Mouse (Mus musculus): Measurements from ENCODE around the gene Mbtps1. TPM values are rescaled to one million over a fixed set of nuclear protein-coding genes. Genes with fewer than 3 reads are reported as not detected.

Gene Mbtps1
- polyA plus RNA-seq, 2 experiments = 122 to 155 TPM

- DNase-seq (ENCODE audit: low spot score) = no peak
- TF ChIP-seq POLR2A (IDR thresholded peaks at IDR 0.05; ENCODE audit: borderline replicate concordance, extremely low read depth, insufficient read depth, insufficient read length) = no peak
- no peaks in the 10 kb centered on the region for H3K36me3 ChIP-seq (ENCODE audit: control insufficient read depth, insufficient read depth, low read length)
- no peak overlapping the region for H3K4me3 ChIP-seq (replicated peaks; ENCODE audit: low read length)
- H3K4me2 ChIP-seq (replicated peaks; ENCODE audit: low read depth, low read length, severe bottlenecking) = no peak overlapping the region
- no peaks in the 10 kb centered on the region for H3K27me3 ChIP-seq (ENCODE audit: control insufficient read depth, insufficient read depth, low read length)
- ATAC-seq (ENCODE audit: low FRiP score, low read depth) = no peak
- H3K27ac ChIP-seq (replicated peaks; ENCODE audit: low read depth, low read length) = no peak overlapping the region
- H3K9ac ChIP-seq (ENCODE audit: low read depth, low read length, severe bottlenecking) = no peak overlapping the region
- no peaks in the 10 kb centered on the region for H3K9me3 ChIP-seq (ENCODE audit: control insufficient read depth, low read length)
- H3K4me1 ChIP-seq (ENCODE audit: control insufficient read depth, insufficient read depth, low read length) = 0 out of 2 replicates have a peak, but pooled peaks cover under 1% of the 10 kb centered on the region
- 30% methylated on average over 6 of the region's 6 CpGs for WGBS
These were observed 61.7 kb downstream of the Mbtps1 start for GRCm38 (mm10) chr8:119496848-119497247.

GRCm38 (mm10) chr8:119487093-119487492 lies 71.4 kb downstream of the Mbtps1 start:
- no peak overlapping the region for H3K4me3 ChIP-seq (replicated peaks; ENCODE audit: low read length)
- no peak for ATAC-seq (ENCODE audit: low FRiP score, low read depth)
- H3K36me3 ChIP-seq (ENCODE audit: control insufficient read depth, insufficient read depth, low read length) = no peaks in the 10 kb centered on the region
- no peaks in the 10 kb centered on the region for H3K9me3 ChIP-seq (ENCODE audit: control insufficient read depth, low read length)
- no peak overlapping the region for H3K27ac ChIP-seq (replicated peaks; ENCODE audit: low read depth, low read length)
- WGBS = 79% methylated on average over 7 of the region's 7 CpGs
- H3K4me1 ChIP-seq (ENCODE audit: control insufficient read depth, insufficient read depth, low read length) = peaks cover 3% of the 10 kb centered on the region; the same call in 1 of the 2 replicates
- TF ChIP-seq POLR2A (IDR thresholded peaks at IDR 0.05; ENCODE audit: borderline replicate concordance, extremely low read depth, insufficient read depth, insufficient read length) = no peak
- no peaks in the 10 kb centered on the region for H3K27me3 ChIP-seq (ENCODE audit: control insufficient read depth, insufficient read depth, low read length)
- no peak overlapping the region for H3K9ac ChIP-seq (ENCODE audit: low read depth, low read length, severe bottlenecking)
- H3K4me2 ChIP-seq (replicated peaks; ENCODE audit: low read depth, low read length, severe bottlenecking) = no peak overlapping the region
- DNase-seq (ENCODE audit: low spot score) = no peak

- Histone ChIP-seq H3K4me3 (replicated peaks; ENCODE audit: low read length) (no peak overlapping the region), H3K27ac (replicated peaks; ENCODE audit: low read depth, low read length) (no peak overlapping the region), H3K9ac (ENCODE audit: low read depth, low read length, severe bottlenecking) (no peak overlapping the region), H3K27me3 (ENCODE audit: control insufficient read depth, insufficient read depth, low read length) (no peaks in the 10 kb centered on the region), H3K36me3 (ENCODE audit: control insufficient read depth, insufficient read depth, low read length) (no peaks in the 10 kb centered on the region), H3K4me1 (ENCODE audit: control insufficient read depth, insufficient read depth, low read length) (no peaks in the 10 kb centered on the region), H3K4me2 (replicated peaks; ENCODE audit: low read depth, low read length, severe bottlenecking) (no peak overlapping the region), H3K9me3 (ENCODE audit: control insufficient read depth, low read length) (no peaks in the 10 kb centered on the region)
- DNase-seq (ENCODE audit: low spot score) = no peak
- WGBS = 79% methylated on average over 11 of the region's 11 CpGs
- TF ChIP-seq POLR2A (IDR thresholded peaks at IDR 0.05; ENCODE audit: borderline replicate concordance, extremely low read depth, insufficient read depth, insufficient read length) = no peak
- ATAC-seq (ENCODE audit: low FRiP score, low read depth) = no peak
These were observed 74.2 kb downstream of the Mbtps1 start for GRCm38 (mm10) chr8:119484145-119484896.

GRCm38 (mm10) chr8:119478684-119479083 lies 79.9 kb downstream of the Mbtps1 start:
- 14% methylated on average over 5 of the region's 5 CpGs for WGBS
- no peak overlapping the region for H3K4me2 ChIP-seq (replicated peaks; ENCODE audit: low read depth, low read length, severe bottlenecking)
- H3K4me1 ChIP-seq (ENCODE audit: control insufficient read depth, insufficient read depth, low read length) = no peaks in the 10 kb centered on the region
- no peak overlapping the region for H3K9ac ChIP-seq (ENCODE audit: low read depth, low read length, severe bottlenecking)
- no peak overlapping the region for H3K4me3 ChIP-seq (replicated peaks; ENCODE audit: low read length)
- no peak overlapping the region for H3K27ac ChIP-seq (replicated peaks; ENCODE audit: low read depth, low read length)
- no peaks in the 10 kb centered on the region for H3K27me3 ChIP-seq (ENCODE audit: control insufficient read depth, insufficient read depth, low read length)
- H3K9me3 ChIP-seq (ENCODE audit: control insufficient read depth, low read length) = no peaks in the 10 kb centered on the region
- DNase-seq (ENCODE audit: low spot score) (no peak), ATAC-seq (ENCODE audit: low FRiP score, low read depth) (no peak)
- no peaks in the 10 kb centered on the region for H3K36me3 ChIP-seq (ENCODE audit: control insufficient read depth, insufficient read depth, low read length)
- TF ChIP-seq POLR2A (IDR thresholded peaks at IDR 0.05; ENCODE audit: borderline replicate concordance, extremely low read depth, insufficient read depth, insufficient read length) = no peak

- WGBS = 82% methylated on average over 8 of the region's 8 CpGs
- no peak for TF ChIP-seq POLR2A (IDR thresholded peaks at IDR 0.05; ENCODE audit: borderline replicate concordance, extremely low read depth, insufficient read depth, insufficient read length)
- no peak for ATAC-seq (ENCODE audit: low FRiP score, low read depth)
These were observed 90.4 kb downstream of the Mbtps1 start for GRCm38 (mm10) chr8:119468091-119468490.

More at GRCm38 (mm10) chr8:119468091-119468490, 90.4 kb downstream of the Mbtps1 start:
- Histone ChIP-seq H3K9ac (ENCODE audit: low read depth, low read length, severe bottlenecking) (no peak overlapping the region), H3K27me3 (ENCODE audit: control insufficient read depth, insufficient read depth, low read length) (peaks cover 14% of the 10 kb centered on the region; the same call in 1 of the 2 replicates), H3K4me3 (replicated peaks; ENCODE audit: low read length) (no peak overlapping the region), H3K9me3 (ENCODE audit: control insufficient read depth, low read length) (no peaks in the 10 kb centered on the region), H3K4me2 (replicated peaks; ENCODE audit: low read depth, low read length, severe bottlenecking) (no peak overlapping the region), H3K4me1 (ENCODE audit: control insufficient read depth, insufficient read depth, low read length) (0 out of 2 replicates have a peak, but pooled peaks cover 4% of the 10 kb centered on the region), H3K27ac (replicated peaks; ENCODE audit: low read depth, low read length) (no peak overlapping the region), H3K36me3 (ENCODE audit: control insufficient read depth, insufficient read depth, low read length) (no peaks in the 10 kb centered on the region)
- no peak for DNase-seq (ENCODE audit: low spot score)
